Mouse (Mus musculus): ENCODE data around the gene Hat1.

The Hat1 gene

DNA sequence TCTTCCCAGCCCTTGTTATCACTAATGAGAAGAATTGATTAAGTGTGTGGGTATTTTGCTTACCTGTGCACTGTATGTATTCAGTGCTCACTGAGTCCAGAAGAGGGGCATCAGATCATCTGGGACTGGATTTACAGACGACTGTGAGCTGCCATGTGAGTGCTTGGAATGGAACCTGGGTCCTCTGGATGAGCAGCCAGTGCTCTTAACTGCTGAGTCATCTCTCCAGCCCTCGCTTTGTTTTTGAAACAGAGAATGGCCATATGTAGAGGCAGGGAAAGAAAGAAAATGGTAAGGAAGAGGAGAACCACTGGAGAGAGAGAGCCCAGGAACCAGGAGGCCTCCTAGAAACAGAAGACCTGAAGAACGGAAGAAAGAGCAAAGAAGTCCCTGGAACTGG is 73.8 kb downstream of the Hat1 start:
- no peak for DNase-seq (ENCODE audit: low read depth, low spot score)

DNA sequence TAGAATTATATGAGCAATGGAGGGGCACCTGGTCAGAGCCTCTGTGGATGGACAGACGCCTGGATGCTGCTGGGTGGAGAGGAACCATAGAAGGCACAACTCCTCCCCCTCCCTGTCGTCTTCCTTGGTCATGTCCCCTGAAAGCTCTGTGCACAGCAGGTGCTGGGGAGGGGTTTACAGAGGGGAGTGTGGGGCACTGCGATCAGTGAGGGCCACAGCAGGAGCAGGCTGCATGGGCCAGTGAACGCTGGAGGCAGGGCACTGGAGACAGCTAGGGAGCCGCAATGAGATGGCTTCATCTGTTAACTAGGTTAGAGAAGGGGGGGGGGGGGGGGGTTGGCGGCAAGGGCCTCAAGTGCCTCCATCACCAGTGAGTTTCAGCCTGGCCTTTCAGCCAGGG is 77.3 kb downstream of the Hat1 start:
- no peak for DNase-seq (ENCODE audit: low read depth, low spot score)

DNA sequence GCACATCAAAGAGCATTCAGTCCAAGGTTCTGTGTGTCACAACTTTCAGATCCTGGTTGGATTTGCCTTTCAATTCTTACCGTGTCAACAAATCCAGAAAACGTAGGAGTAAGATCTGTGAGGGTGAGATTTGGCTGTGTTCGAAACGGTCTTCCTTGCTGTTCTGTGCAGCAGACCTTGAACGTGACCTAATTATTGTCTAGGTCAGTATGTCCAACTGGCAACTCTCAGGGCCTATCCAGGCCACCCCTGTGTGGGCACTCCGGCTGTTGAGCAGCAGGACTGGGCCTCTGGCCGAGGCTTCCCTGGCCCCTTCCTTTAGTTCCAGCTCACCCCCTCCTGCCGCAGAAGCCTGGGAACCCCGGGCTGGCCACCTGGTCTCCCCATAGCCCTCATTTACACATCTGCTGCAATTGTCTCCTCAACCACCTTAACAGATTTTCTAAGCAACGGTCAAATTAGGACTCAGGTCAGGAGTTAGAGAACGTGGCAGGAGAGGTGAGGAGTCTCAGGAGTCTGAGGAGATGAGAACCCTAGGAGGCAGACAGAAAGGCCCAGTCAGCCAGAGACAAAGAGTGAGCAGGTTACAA is 78.2 kb downstream of the Hat1 start:
- no peak for DNase-seq (ENCODE audit: low read depth, low spot score)

DNA sequence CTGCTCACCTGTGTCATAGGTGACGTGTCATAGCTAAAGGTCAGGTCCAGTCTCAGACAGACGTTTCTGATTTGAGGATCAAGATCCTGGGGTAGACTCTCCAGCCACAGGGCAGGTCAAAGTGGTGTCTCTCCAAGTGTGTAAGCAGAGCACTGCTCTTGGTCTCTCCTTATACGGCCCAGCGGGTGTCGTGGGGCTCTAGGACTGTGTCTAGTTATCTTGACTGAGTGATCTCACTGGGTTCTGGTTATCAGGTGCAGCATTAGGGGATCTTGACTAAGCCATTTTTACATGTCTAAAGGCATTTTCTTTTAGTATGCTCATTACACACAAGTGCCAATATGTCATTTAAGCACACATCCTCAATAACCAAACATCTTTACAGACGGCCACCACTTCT is 82.3 kb downstream of the Hat1 start:
- no peak for DNase-seq (ENCODE audit: low read depth, low spot score)

DNA sequence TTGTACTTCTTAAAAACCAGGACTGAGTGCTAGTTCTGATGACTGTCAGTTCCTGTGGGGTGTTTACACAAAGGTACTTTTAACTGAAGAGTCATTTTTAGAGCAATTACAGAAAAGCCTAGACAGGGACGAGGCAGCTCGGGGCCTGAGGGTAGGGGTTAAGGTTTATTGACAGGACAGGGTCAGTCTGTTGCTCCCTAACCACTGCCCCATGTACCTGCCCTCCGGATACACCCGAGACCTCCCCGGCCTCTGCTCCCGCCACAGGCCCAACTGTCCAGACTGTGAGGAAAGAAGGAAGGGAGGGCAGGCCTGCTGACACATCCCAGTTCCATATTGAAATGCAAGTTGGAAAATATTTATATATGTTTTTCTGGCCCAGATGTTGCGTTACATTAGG is 85.1 kb downstream of the Hat1 start:
- no peak for DNase-seq (ENCODE audit: low read depth, low spot score)

DNA sequence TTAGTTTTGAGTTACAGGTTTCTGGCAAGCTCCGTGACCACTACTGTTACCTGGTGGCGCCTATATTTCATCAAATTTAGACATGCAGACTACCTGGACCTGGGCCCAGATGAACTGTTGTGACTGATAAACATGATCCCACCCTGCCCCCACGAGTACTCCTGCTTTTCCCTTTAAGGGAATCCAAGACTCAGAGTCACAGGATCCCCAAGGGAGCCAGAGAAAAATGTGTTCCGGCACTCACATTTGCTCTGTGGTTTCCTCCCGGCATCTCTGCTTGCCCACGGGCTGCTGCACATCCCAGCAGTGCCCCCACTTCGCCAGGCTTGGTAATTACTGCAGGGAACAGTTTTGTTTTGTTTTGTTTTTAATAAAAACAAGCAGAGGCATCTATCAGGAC is 85.6 kb downstream of the Hat1 start:
- no peak for DNase-seq (ENCODE audit: low read depth, low spot score)

DNA sequence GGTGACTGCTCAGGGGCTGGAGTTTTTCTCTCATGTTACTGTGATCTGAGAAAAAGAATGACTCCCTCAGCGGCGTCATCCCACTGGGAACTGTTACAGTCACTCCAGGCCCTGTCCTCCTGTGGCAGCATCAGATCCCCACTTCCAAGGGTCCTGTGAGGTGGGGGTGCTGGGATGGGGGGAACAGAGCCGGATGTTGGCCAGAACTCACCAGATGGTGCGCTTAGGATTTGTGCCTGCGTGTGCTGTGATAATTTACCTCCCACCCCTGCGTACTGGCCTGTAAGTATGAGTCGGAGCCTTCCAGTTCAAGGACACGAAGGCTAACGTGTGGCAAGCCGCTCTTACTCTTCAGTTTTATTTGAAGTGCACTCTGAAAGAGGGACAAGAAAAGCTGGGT is 86.6 kb downstream of the Hat1 start:
- DNase-seq (ENCODE audit: low read depth, low spot score): no peak

DNA sequence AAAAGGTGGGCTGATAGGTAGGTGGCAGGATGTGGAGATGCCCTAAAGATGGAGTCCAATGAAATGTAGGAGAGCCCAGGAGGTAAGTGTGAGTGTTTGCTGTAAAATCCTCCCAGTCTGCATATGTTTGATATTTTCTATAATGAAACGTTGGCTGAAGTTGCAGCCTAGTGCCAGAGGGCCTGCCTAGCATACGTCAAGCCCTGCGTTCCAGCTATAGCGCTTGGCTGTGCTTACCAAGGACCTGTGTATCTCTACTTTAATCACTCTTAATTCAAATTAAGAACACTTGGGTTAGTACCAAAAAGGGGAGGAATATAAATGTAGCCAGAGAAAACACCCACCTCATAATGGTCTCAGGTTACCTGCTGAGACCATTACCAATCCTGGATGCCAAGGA is 87.0 kb downstream of the Hat1 start:
- DNase-seq (ENCODE audit: low read depth, low spot score): no peak

DNA sequence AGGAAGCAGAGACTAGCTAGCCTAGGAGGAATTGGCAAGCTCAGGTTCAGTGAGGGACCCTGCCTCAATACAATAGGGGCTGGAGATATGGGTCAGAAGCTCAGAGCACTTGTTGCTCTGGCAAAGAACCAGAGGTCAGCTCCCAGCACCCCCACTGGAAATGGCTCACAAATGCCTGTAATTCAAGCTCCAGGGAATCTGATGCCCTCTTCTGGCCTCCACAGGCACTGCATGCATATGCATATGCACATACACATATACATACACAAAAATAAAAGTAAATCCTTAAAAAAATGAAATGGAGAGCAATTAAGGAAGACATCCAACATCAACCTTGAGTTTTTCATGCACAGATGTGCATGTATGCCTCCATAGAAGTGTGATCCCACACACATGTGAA is 89.0 kb downstream of the Hat1 start:
- no peak for DNase-seq (ENCODE audit: low read depth, low spot score)

DNA sequence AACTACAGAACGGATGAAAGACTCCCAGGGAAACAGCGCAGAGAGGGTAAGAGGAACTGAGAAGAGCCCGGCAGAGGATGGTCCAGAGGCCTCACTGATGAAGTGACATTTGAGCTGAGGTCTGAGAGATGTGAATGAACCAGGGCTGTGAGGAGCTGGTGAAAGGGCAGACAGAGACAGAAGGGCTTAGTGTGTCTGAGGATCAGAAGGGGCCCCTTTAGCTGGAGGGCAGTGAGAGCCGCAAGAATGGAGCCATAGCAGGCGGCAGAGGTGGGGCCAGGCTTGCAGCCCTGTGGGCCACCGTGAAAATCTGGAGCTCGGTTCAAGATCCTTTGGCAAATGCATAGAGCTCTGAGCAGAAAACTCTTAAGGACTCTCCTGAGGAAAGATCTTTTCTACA is 91.2 kb downstream of the Hat1 start:
- no peak for DNase-seq (ENCODE audit: low read depth, low spot score)

DNA sequence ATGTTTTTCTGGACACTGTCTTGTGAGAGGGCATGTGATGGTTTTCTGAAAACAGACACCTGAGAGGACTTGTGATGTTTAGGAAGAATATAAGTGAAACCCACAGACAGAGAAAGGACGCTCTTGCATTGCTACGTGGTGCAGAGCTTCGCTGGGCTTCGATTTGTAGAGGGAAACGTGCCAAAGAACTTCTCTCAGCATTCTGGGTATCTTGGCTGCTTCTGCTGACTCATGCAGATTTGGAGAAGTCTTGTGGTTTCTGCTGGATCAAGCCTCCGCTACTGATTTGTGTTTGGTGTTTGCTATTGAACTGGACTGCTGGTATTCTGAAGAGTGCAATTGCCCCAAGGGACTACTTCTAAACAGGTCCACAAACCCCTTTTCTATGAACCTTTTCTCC is 93.1 kb downstream of the Hat1 start:
- no peak for DNase-seq (ENCODE audit: low read depth, low spot score)

DNA sequence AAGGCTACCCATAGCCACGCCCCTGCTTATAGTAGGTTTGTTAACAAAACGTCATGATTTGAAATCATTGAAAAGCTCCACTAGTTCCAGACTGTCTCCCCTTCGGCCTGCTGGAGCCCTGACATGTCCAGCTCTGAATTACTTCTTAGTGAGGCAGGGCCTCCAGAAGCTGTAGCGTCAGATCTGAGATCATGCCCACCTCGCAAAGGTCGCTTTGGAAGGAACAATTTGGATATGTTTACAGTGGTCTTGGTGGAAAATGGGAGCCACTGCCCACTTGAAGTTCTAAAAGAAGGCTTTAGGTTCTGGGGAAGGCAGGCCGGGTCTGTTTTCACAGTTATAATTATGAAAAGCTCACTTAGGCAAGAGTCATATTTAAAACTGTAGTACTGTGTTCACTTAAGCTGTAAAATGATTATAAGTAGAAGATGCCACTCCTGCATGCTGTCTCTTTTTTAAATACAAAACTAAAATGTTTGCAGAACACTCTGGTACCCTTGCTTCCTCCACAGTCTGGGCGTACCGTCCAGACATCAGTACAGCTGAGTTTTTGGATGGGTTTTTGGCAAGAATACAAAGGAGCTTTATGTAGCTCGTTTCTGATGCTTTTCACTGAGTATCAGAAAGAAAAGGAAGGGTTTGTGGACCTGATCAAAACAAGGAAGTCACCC is 94.4 kb downstream of the Hat1 start:
- DNase-seq (ENCODE audit: low read depth, low spot score): no peak

DNA sequence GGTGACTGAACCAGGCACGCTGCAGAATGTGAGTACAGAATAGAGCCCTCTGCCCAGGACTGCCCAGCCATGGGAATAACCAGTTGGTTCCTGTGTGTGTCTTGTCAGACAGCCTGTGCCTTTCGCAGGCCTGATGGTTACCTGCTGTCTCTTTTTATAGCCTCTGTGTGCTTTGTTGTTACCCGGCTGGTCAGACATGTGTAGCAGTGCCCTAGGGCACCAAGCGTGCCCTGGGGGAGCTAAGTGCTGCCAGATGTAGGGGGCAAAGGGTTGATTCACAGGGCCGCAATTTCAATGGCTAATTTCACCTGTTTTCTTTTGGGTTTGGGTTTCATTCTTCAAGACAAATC is 94.9 kb downstream of the Hat1 start:
- DNase-seq (ENCODE audit: low read depth, low spot score): no peak

All from retina, adult 2 months (tissue).